Mouse (Mus musculus) CH12.LX (cell line): ENCODE data around the gene Rph3al. TPM values are rescaled to one million over a fixed set of nuclear protein-coding genes. Genes with fewer than 3 reads are reported as not detected.
A peak's percentile ranks its signal among the peaks of the same experiment; 100 is the strongest.

Source experiments
- DNase-seq: peaks from one replicate; pipeline ENCODE4 v3.0.0-alpha.2; 2013; ENCODE audit errors: extremely low read depth
- H3K27ac ChIP-seq: 2 replicates; pipeline ENCODE4 v1.5.1; 2012; ENCODE audit warnings: low read depth, mild to moderate bottlenecking, control low read depth, moderate library complexity; ENCODE audit not compliant: insufficient read depth
- H3K27me3 ChIP-seq: replicated peaks from 2 replicates; pipeline ENCODE3; 2012; ENCODE audit warnings: inconsistent platforms
- H3K36me3 ChIP-seq, 2 experiments: replicated peaks in 1 of 2; 2 replicates each; pipeline versions ENCODE3 to v1.6.1; 2012; ENCODE audit warnings: inconsistent platforms in 1 of 2, low read length in 1 of 2, mild to moderate bottlenecking in 1 of 2, mixed read lengths in 1 of 2, moderate library complexity in 1 of 2; ENCODE audit not compliant: control insufficient read depth in 1 of 2, insufficient read depth in 1 of 2
- H3K4me1 ChIP-seq, 2 experiments: 2 replicates each; pipeline ENCODE4 v1.6.1; 2012; ENCODE audit warnings: inconsistent platforms in 1 of 2, moderate library complexity in 1 of 2; ENCODE audit not compliant: insufficient read depth in 2 of 2, control insufficient read depth in 1 of 2
- H3K4me2 ChIP-seq: 2 replicates; pipeline ENCODE4 v1.6.1; 2012; ENCODE audit warnings: low read depth, mild to moderate bottlenecking, control low read depth; ENCODE audit not compliant: poor library complexity, insufficient read depth, severe bottlenecking
- H3K4me3 ChIP-seq, 3 experiments: fragments of 150-350 bp in 1 of 3; sonication (generic) in 1 of 3; replicated peaks in 1 of 3; 2 replicates each; pipeline versions ENCODE3 to v1.5.1; 2011 to 2012; ENCODE audit warnings: low read depth in 2 of 3, low read length in 2 of 3, mild to moderate bottlenecking in 2 of 3, moderate library complexity in 2 of 3, control low read depth in 1 of 3, improper control_type of control experiment in 1 of 3, inconsistent platforms in 1 of 3, mixed read lengths in 1 of 3; ENCODE audit not compliant: poor library complexity in 1 of 3
- H3K79me2 ChIP-seq: replicated peaks from 2 replicates; pipeline ENCODE4 v1.6.1; 2012; ENCODE audit warnings: mild to moderate bottlenecking, moderate library complexity; ENCODE audit not compliant: control insufficient read depth, poor library complexity, insufficient read depth, severe bottlenecking; ENCODE audit errors: extremely low read depth
- H3K9ac ChIP-seq: 2 replicates; pipeline ENCODE4 v1.6.1; 2012; ENCODE audit warnings: low read depth, mild to moderate bottlenecking, control low read depth, moderate library complexity; ENCODE audit not compliant: insufficient read depth
- H3K9me3 ChIP-seq: replicated peaks from 2 replicates; pipeline ENCODE3; 2012; ENCODE audit warnings: low read length, inconsistent platforms, mixed read lengths
- BHLHE40 ChIP-seq: IDR thresholded peaks from 2 replicates; pipeline ENCODE4 v1.6.1; 2011; ENCODE audit warnings: mild to moderate bottlenecking, low read depth, low read length, improper control_type of control experiment
- CHD1 ChIP-seq: IDR thresholded peaks from 2 replicates; pipeline ENCODE4 v1.6.1; 2012; ENCODE audit warnings: low read depth, low read length, improper control_type of control experiment, inconsistent platforms
- CHD2 ChIP-seq: IDR thresholded peaks from 2 replicates; pipeline ENCODE4 v1.6.1; 2011; ENCODE audit warnings: low read length, improper control_type of control experiment
- CTCF ChIP-seq, 2 experiments: IDR thresholded peaks in 1 of 2; conservative IDR thresholded peaks in 1 of 2; 2 replicates each; pipeline ENCODE4 v1.5.1; 2011 to 2012; ENCODE audit warnings: low read depth in 2 of 2, low read length in 2 of 2, improper control_type of control experiment in 1 of 2, inconsistent platforms in 1 of 2, mild to moderate bottlenecking in 1 of 2, moderate library complexity in 1 of 2
- EP300 ChIP-seq: IDR thresholded peaks from 2 replicates; pipeline ENCODE4 v1.6.1; 2011; ENCODE audit warnings: low read length, improper control_type of control experiment
- GABPA ChIP-seq: IDR thresholded peaks from 2 replicates; pipeline ENCODE4 v1.6.1; 2012; ENCODE audit warnings: low read depth, low read length, improper control_type of control experiment, inconsistent platforms; ENCODE audit not compliant: insufficient replicate concordance
- HCFC1 ChIP-seq: IDR thresholded peaks from 2 replicates; pipeline ENCODE4 v1.6.1; 2012; ENCODE audit warnings: low read depth, mild to moderate bottlenecking, inconsistent platforms, low read length, improper control_type of control experiment
- IRF4 ChIP-seq: IDR thresholded peaks from 2 replicates; pipeline ENCODE4 v1.6.1; 2014; ENCODE audit warnings: low read depth, mild to moderate bottlenecking, inconsistent platforms, low read length, improper control_type of control experiment
- JUN ChIP-seq: IDR thresholded peaks from 2 replicates; pipeline ENCODE4 v1.6.1; 2011; ENCODE audit warnings: low read depth, mild to moderate bottlenecking, low read length, improper control_type of control experiment, moderate library complexity; ENCODE audit not compliant: insufficient read depth
- KAT2A ChIP-seq: IDR thresholded peaks from 2 replicates; pipeline ENCODE4 v1.6.1; 2012; ENCODE audit warnings: low read length, improper control_type of control experiment, inconsistent platforms; ENCODE audit not compliant: insufficient replicate concordance
- MAX ChIP-seq: IDR thresholded peaks from 2 replicates; pipeline ENCODE4 v1.6.1; 2011; ENCODE audit warnings: low read length, improper control_type of control experiment
- MAZ ChIP-seq: IDR thresholded peaks from 2 replicates; pipeline ENCODE4 v1.6.1; 2012; ENCODE audit warnings: low read depth, mild to moderate bottlenecking, inconsistent platforms, low read length, improper control_type of control experiment, moderate library complexity
- NRF1 ChIP-seq: IDR thresholded peaks from 2 replicates; pipeline ENCODE4 v1.6.1; 2014; ENCODE audit warnings: low read depth, mild to moderate bottlenecking, inconsistent platforms, low read length, improper control_type of control experiment, moderate library complexity
- POLR2A ChIP-seq: IDR thresholded peaks from 2 replicates; pipeline ENCODE4 v1.6.1; 2011; ENCODE audit warnings: low read depth, mild to moderate bottlenecking, improper control_type of control experiment, low read length
- POLR2AphosphoS2 ChIP-seq: IDR thresholded peaks from 2 replicates; pipeline ENCODE4 v1.6.1; 2011; ENCODE audit warnings: low read depth, low read length, improper control_type of control experiment
- SMC3 ChIP-seq: IDR thresholded peaks from 2 replicates; pipeline ENCODE4 v1.6.1; 2011; ENCODE audit warnings: low read depth, low read length, improper control_type of control experiment
- TCF12 ChIP-seq: IDR thresholded peaks from 2 replicates; pipeline ENCODE4 v1.6.1; 2014; ENCODE audit warnings: low read depth, mild to moderate bottlenecking, inconsistent platforms, low read length, improper control_type of control experiment
- USF1 ChIP-seq: IDR thresholded peaks from 2 replicates; pipeline ENCODE4 v1.6.1; 2014; ENCODE audit warnings: low read depth, mild to moderate bottlenecking, inconsistent platforms, low read length, improper control_type of control experiment
- USF2 ChIP-seq: conservative IDR thresholded peaks from 2 replicates; pipeline ENCODE4 v1.6.1; 2011; ENCODE audit warnings: low read depth, low read length, improper control_type of control experiment
- ZC3H11A ChIP-seq: IDR thresholded peaks from 2 replicates; pipeline ENCODE4 v1.6.1; 2012; ENCODE audit warnings: low read depth, mild to moderate bottlenecking, inconsistent platforms, low read length, improper control_type of control experiment
- ZMIZ1 ChIP-seq: IDR thresholded peaks from 2 replicates; pipeline ENCODE4 v1.6.1; 2012; ENCODE audit warnings: low read depth, mild to moderate bottlenecking, inconsistent platforms, low read length, improper control_type of control experiment
- dilution Hi-C: fragments of 300-500 bp; cut with MboI; formaldehyde crosslinking; loops from 2 replicates; pipeline ENCODE4 v1.14.3; 2020; ENCODE audit warnings: low sequenced_read_pairs; ENCODE audit not compliant: extremely low pct_unique_long_range_greater_than_20kb, extremely low pct_ligation_motif_present
- in situ Hi-C: fragments of 300-500 bp; cut with MboI; formaldehyde crosslinking; loops from 3 replicates; pipeline ENCODE4 v1.14.3; 2019; ENCODE audit warnings: low sequenced_read_pairs, low pct_ligation_motif_present, low pct_unique_long_range_greater_than_20kb, mixed read lengths
- polyA plus RNA-seq: library from polyadenylated mRNA; unstranded; fragments of >175 nt; gene quantifications from 2 replicates; pipeline ENCODE4 v1.2.1, GENCODE M21; 2012; ENCODE audit warnings: low read depth; ENCODE audit not compliant: insufficient read length
- total RNA-seq, 2 experiments: library from RNA; depleted of rRNA; stranded (reverse); fragments of 300-350 nt in 1 of 2; fragments of >200 nt in 1 of 2; gene quantifications; 2 replicates each; pipeline ENCODE4 v1.2.3; 2012 to 2014

The Rph3al gene
- total and polyA plus RNA-seq, 3 experiments = 0.34 to 0.39 TPM; not detected in 1

DNA sequence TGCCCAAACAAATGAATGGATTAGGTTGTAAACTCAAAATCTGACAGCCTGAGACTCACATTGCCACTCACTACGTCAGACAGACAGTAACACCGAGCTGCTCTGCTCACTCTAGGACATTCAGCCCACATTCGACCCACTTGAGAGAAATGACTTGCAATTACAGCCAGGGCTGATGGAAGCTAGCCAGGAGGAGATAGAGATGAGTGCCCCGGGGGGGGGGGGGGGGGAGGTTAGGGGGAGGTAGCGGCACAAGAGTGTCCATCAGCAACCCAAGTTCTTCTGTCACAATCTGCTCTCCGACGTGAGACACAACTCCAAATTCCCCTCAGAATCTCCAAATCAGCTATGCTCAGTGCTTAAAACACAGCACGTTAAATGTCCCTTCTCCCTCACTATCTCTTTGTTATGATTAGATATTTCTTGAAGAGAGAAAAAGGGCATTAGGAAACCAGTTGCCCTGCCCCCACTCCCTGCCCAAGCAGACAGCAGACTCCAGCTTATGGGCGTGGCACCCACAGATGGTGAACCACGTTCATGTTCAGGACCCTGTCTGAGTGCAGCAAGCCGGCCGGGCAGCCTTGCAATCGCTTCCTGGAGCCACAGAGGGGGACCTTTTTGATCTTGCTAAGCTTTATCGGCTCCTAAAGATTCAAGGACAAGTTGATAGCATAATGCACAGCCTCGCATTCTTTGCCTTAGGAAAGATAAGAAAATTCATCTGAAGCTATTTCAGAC is 62.0 kb downstream of the Rph3al start:
- in situ Hi-C loops = no loop called here
- Histone ChIP-seq H3K4me2 (no peak overlapping the region), H3K4me1 (peaks cover 11 to 36% of the 10 kb centered on the region in 2 experiments), H3K9me3 (no peaks in the 10 kb centered on the region), H3K36me3 (no peaks in the 10 kb centered on the region), H3K27ac (no peak overlapping the region), H3K79me2 (no peaks in the 10 kb centered on the region), H3K4me3 (no peak overlapping the region), H3K9ac (no peak overlapping the region), H3K27me3 (no peaks in the 10 kb centered on the region)
- dilution Hi-C loops = no loop called here
- TF ChIP-seq CHD2 = peak; percentile 46; the same call in 1 of the 2 replicates
- no peak for TF ChIP-seq NRF1
- peak; percentile 27 for DNase-seq

DNA sequence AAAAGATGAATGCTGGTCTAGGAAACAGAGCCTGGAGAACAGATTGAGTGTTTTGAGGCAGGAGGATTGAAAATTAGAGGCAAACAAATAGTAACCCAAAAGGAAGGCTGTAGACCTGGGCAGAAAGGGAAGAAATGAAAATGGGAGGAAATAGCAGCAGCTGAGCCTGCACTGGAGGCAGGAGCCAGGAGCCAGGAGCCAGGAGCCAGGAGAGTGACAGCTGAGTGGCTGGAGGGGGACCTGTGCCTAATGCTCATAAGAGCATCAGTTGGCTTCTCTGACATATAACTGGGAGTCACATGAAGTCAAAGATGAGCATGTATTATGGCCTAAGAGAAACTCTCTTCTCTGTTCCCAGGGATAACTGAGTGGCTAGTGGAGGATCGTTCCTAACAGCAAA is 66.5 kb downstream of the Rph3al start:
- no peak for DNase-seq
- peaks cover 0 to 12% of the 10 kb centered on the region in 2 experiments; a peak in 2 of 4 replicates for H3K4me1 ChIP-seq
- TF ChIP-seq USF2 (no peak), CHD1 (no peak), EP300 (no peak), ZC3H11A (no peak), POLR2AphosphoS2 (no peak), TCF12 (no peak), CTCF (conservative IDR thresholded peaks at IDR 0.05 in 1 of 2, IDR thresholded peaks at IDR 0.05 in 1 of 2; ENCODE audit: low read depth in 2 of 2, low read length in 2 of 2) (no peak), GABPA (no peak), BHLHE40 (no peak), MAZ (no peak), IRF4 (no peak), HCFC1 (no peak), ZMIZ1 (no peak), NRF1 (no peak), KAT2A (no peak), POLR2A (no peak), MAX (no peak), USF1 (no peak), JUN (no peak), SMC3 (no peak)
- no peaks in the 10 kb centered on the region for H3K9me3 ChIP-seq
- peaks cover 5% of the 10 kb centered on the region for H3K27me3 ChIP-seq
- in situ Hi-C loops = no loop called here
- no peak overlapping the region for H3K9ac ChIP-seq
- H3K79me2 ChIP-seq = no peaks in the 10 kb centered on the region
- H3K4me2 ChIP-seq = no peak overlapping the region
- no peak overlapping the region for H3K27ac ChIP-seq
- dilution Hi-C loops = no loop called here
- no peak overlapping the region for H3K4me3 ChIP-seq
- no peaks in the 10 kb centered on the region for H3K36me3 ChIP-seq
